ENCODE assay signal across 11 mouse cellular contexts in genomic region chr9:121333559-121333958, GRCm38 (mm10). TPM values are rescaled to one million over a fixed set of nuclear protein-coding genes. Genes with fewer than 3 reads are reported as not detected.
DNase-seq lines count a peak whose midpoint lies in the region; ATAC-seq and TF ChIP-seq lines count a peak whose summit lies in the region.
"Had no signal": no experiment of that assay in that cellular context is flagged by ENCODE, and none has a peak within 500 bp of the region (broad histone marks: within the 10 kb centered on the region; RNA-seq: fewer than 3 reads in every experiment).

No protein-coding gene starts in this region.

- no peaks in the 10 kb centered on the region for H3K27me3 ChIP-seq in heart, embryonic 13.5 days (replicated peaks)
- H3K27me3 ChIP-seq in embryonic facial prominence, embryonic 10.5 days (replicated peaks; ENCODE audit: low read depth, poor library complexity, severe bottlenecking): no peaks in the 10 kb centered on the region
- H3K27me3 ChIP-seq in heart, postnatal 0 days (ENCODE audit: control insufficient read depth, insufficient read depth, low read length): no peaks in the 10 kb centered on the region
- no peaks in the 10 kb centered on the region for H3K27me3 ChIP-seq in midbrain, embryonic 14.5 days (ENCODE audit: control insufficient read depth, insufficient read depth, low read length)

- 75% methylated on average over 5 of the region's 5 CpGs for WGBS in heart, embryonic 13.5 days
- WGBS in embryonic facial prominence, embryonic 10.5 days: 84% methylated on average over 5 of the region's 5 CpGs
- WGBS in heart, postnatal 0 days: 72% methylated on average over 5 of the region's 5 CpGs
- 62% methylated on average over 5 of the region's 5 CpGs for WGBS in midbrain, embryonic 14.5 days

- H3K4me3 ChIP-seq in heart, embryonic 13.5 days: no peak overlapping the region
- no peak overlapping the region for H3K4me3 ChIP-seq in embryonic facial prominence, embryonic 10.5 days
- H3K4me3 ChIP-seq in heart, postnatal 0 days (ENCODE audit: low read depth, low read length): no peak overlapping the region
- no peak overlapping the region for H3K4me3 ChIP-seq in midbrain, embryonic 14.5 days (replicated peaks; ENCODE audit: low read depth, low read length)

- peak overlapping the region; percentile 97 for H3K27ac ChIP-seq in heart, embryonic 13.5 days (replicated peaks)
- H3K27ac ChIP-seq in embryonic facial prominence, embryonic 10.5 days (replicated peaks): peak overlapping the region; percentile 89
- peak overlapping the region; percentile 99 for H3K27ac ChIP-seq in heart, postnatal 0 days (ENCODE audit: low read depth)
- peak overlapping the region; percentile 61 for H3K27ac ChIP-seq in midbrain, embryonic 14.5 days (replicated peaks; ENCODE audit: low read depth, low read length)

- peaks cover 100% of the 10 kb centered on the region for H3K4me1 ChIP-seq in heart, embryonic 13.5 days
- peaks cover 92% of the 10 kb centered on the region for H3K4me1 ChIP-seq in embryonic facial prominence, embryonic 10.5 days
- peaks cover 90% of the 10 kb centered on the region for H3K4me1 ChIP-seq in heart, postnatal 0 days (ENCODE audit: control insufficient read depth, insufficient read depth)
- peaks cover 55% of the 10 kb centered on the region for H3K4me1 ChIP-seq in midbrain, embryonic 14.5 days (ENCODE audit: control insufficient read depth, insufficient read depth, low read length)

- no peak overlapping the region for H3K4me2 ChIP-seq in heart, embryonic 13.5 days
- H3K4me2 ChIP-seq in heart, postnatal 0 days (ENCODE audit: low read depth, low read length): no peak overlapping the region
- H3K4me2 ChIP-seq in midbrain, embryonic 14.5 days (ENCODE audit: low read length): no peak overlapping the region

- ATAC-seq in heart, embryonic 13.5 days (ENCODE audit: extremely low read depth, insufficient number of reproducible peaks, low FRiP score, low TSS enrichment): no peak
- ATAC-seq in heart, postnatal 0 days (ENCODE audit: insufficient read depth, low read depth): no peak
- no peak for ATAC-seq in midbrain, embryonic 14.5 days (ENCODE audit: low FRiP score, low TSS enrichment)

- TF ChIP-seq EP300 in heart, postnatal 0 days (IDR thresholded peaks at IDR 0.05; ENCODE audit: low read depth): no peak

- H3K9ac ChIP-seq in heart, embryonic 13.5 days: peak overlapping the region; percentile 61
- no peak overlapping the region for H3K9ac ChIP-seq in heart, postnatal 0 days (replicated peaks; ENCODE audit: low read depth, low read length)
- no peak overlapping the region; the same call in 1 of the 2 replicates for H3K9ac ChIP-seq in midbrain, embryonic 14.5 days (replicated peaks; ENCODE audit: low read length)

- DNase-seq in heart, adult 9 months (ENCODE audit: low spot score in 2 of 2): no peak
- DNase-seq in embryonic facial prominence, embryonic 10.5 days (ENCODE audit: low spot score): no peak
- DNase-seq in heart, postnatal 0 days (ENCODE audit: low spot score): no peak
- DNase-seq in midbrain, embryonic 14.5 days: no peak
- DNase-seq in kidney, adult 9 months: no peak
- DNase-seq in retina, postnatal 1 day: no peak
- no peak for DNase-seq in layer of hippocampus, postnatal 36 days
- DNase-seq: cerebellum, adult 9-10 months; gastrocnemius, postnatal 25 days; lung, adult 18-20 months had no signal

- no peak for TF ChIP-seq CTCF in heart, postnatal 0 days (IDR thresholded peaks at IDR 0.05; ENCODE audit: low read depth)

- no peaks in the 10 kb centered on the region for H3K9me3 ChIP-seq in heart, embryonic 13.5 days
- no peaks in the 10 kb centered on the region for H3K9me3 ChIP-seq in embryonic facial prominence, embryonic 10.5 days
- no peaks in the 10 kb centered on the region for H3K9me3 ChIP-seq in heart, postnatal 0 days (replicated peaks; ENCODE audit: control insufficient read depth, low read length)
- no peaks in the 10 kb centered on the region for H3K9me3 ChIP-seq in midbrain, embryonic 14.5 days (ENCODE audit: control insufficient read depth, low read length)

- H3K36me3 ChIP-seq in heart, embryonic 13.5 days: peaks cover 2% of the 10 kb centered on the region; the same call in 1 of the 2 replicates
- peaks cover 4% of the 10 kb centered on the region for H3K36me3 ChIP-seq in embryonic facial prominence, embryonic 10.5 days (replicated peaks)
- H3K36me3 ChIP-seq in heart, postnatal 0 days (replicated peaks; ENCODE audit: control insufficient read depth, insufficient read depth, low read length): 0 out of 2 replicates have a peak, but pooled peaks cover 1% of the 10 kb centered on the region
- no peaks in the 10 kb centered on the region for H3K36me3 ChIP-seq in midbrain, embryonic 14.5 days (ENCODE audit: control insufficient read depth, insufficient read depth, low read length)

RNA-seq across cellular contexts. Expression of gene Trak1, which starts 36.3 kb away (rescaled TPM):
- polyA plus RNA-seq in heart, embryonic 13.5 days (2015; fragmentation: Nextera tagmentation; extraction: Ambion mirVana): 30.4 and 32.2 TPM in 2 replicates
- 14.1 and 14.7 TPM in 2 replicates for polyA plus RNA-seq in embryonic facial prominence, embryonic 10.5 days (2016; fragmentation: Nextera tagmentation; extraction: Ambion mirVana)
- 113 and 120 TPM in 2 replicates for total RNA-seq in heart, postnatal 0 days (2014; rRNA removed; ENCODE audit: low replicate concordance)
- polyA plus RNA-seq in heart, postnatal 0 days (2015; fragmentation: Nextera tagmentation; extraction: Ambion mirVana): 53.5 and 59.3 TPM in 2 replicates
- 47.0 and 53.6 TPM in 2 replicates for polyA plus RNA-seq in midbrain, embryonic 14.5 days (2014; fragmentation: Nextera tagmentation; extraction: Ambion mirVana)
- 100 to 1,000 TPM; 235 to 247 TPM for total RNA-seq in layer of hippocampus, postnatal 36 days (2021)

RNA-seq across cellular contexts. Expression of gene Ulk4, which starts 56.6 kb away (rescaled TPM):
- 95.9 and 112 TPM in 2 replicates for polyA plus RNA-seq in heart, embryonic 13.5 days (2015; fragmentation: Nextera tagmentation; extraction: Ambion mirVana)
- polyA plus RNA-seq in embryonic facial prominence, embryonic 10.5 days (2016; fragmentation: Nextera tagmentation; extraction: Ambion mirVana): 140 TPM in 2 replicates
- total RNA-seq in heart, postnatal 0 days (2014; rRNA removed; ENCODE audit: low replicate concordance): 1.3 and 1.5 TPM in 2 replicates
- 64.3 and 66.7 TPM in 2 replicates for polyA plus RNA-seq in heart, postnatal 0 days (2015; fragmentation: Nextera tagmentation; extraction: Ambion mirVana)
- polyA plus RNA-seq in midbrain, embryonic 14.5 days (2014; fragmentation: Nextera tagmentation; extraction: Ambion mirVana): 75.7 and 79.0 TPM in 2 replicates
- 10 to 100 TPM in 1 of 2 experiments, 1 to 10 TPM in 1; 7.2 to 10.6 TPM for total RNA-seq in layer of hippocampus, postnatal 36 days (2021)
